Mouse (Mus musculus) testis, adult 2 months (tissue): ENCODE measurements around the gene Pgam1.

Experiments
- CTCF ChIP-seq: fragments of 200-500 bp; IDR thresholded peaks from 2 replicates; pipeline ENCODE4 v1.5.1; 2012; ENCODE audit warnings: low read depth, mild to moderate bottlenecking, inconsistent platforms, low read length, moderate library complexity; ENCODE audit not compliant: control insufficient read depth, insufficient read depth, insufficient replicate concordance
- POLR2A ChIP-seq: fragments of 200-500 bp; IDR thresholded peaks from 2 replicates; pipeline ENCODE4 v1.6.1; 2012; ENCODE audit warnings: low read depth, mild to moderate bottlenecking, inconsistent platforms, low read length, moderate library complexity; ENCODE audit not compliant: control insufficient read depth

DNA sequence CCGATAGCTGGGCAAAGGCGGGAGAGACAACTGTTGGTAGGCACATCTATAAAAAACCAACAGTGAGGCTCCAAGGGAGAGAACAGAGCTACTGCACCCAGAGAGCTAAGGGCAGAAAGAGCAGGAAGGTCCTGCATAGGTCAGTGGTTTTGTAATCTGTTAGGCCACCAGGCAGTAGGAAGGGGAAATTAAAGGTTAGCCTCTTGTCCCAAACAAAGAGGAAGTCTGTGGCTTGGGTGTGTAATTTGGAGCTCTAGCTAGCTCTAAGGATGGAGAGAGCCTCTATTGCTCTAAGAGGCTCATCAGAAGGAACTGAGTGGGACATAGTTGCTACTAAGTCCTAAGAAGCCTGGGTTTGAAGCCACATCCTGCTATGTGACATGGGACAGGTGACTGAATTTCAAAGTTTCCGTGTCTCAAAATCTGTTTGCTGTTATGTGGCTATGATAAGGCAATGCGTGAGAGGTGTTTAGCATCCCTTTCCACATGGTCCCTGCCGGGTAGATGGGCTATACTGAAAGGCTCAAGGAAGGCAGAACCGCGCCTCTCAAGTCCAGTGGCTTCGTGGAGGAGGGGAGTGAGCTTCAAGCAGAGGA lies 11.1 kb upstream of the Pgam1 start:
- TF ChIP-seq POLR2A (no peak), CTCF (no peak)
